Mouse (Mus musculus): Measurements from ENCODE around the gene Stk26.

The Stk26 gene

GRCm38 (mm10) chrX:50924629-50925364 is 84.0 kb downstream of the Stk26 start:
- DNase-seq (ENCODE audit: extremely low read depth, low read depth, low spot score) = no peak

- DNase-seq (ENCODE audit: extremely low read depth, low read depth, low spot score) = no peak
Observed at GRCm38 (mm10) chrX:50926893-50927545, 86.2 kb downstream of the Stk26 start.

- no peak for DNase-seq (ENCODE audit: extremely low read depth, low read depth, low spot score)
Observed at GRCm38 (mm10) chrX:50930309-50930708, 89.5 kb downstream of the Stk26 start.

GRCm38 (mm10) chrX:50937117-50937516 is 96.3 kb downstream of the Stk26 start:
- no peak for DNase-seq (ENCODE audit: extremely low read depth, low read depth, low spot score)

- DNase-seq (ENCODE audit: extremely low read depth, low read depth, low spot score) = no peak
Observed at GRCm38 (mm10) chrX:50942610-50943009, 101.8 kb downstream of the Stk26 start, which contains the start of gene Frmd7. TSS of gene Frmd7 (minus strand) at chrX:50942710.

Measured in fat pad, adult 2 months (tissue).